Mouse (Mus musculus) embryo, embryonic 11.5 days (tissue): Measurements from ENCODE around the gene Fbxo21.

Experiments used
- DNase-seq: peaks from one replicate; pipeline ENCODE4 v3.0.0-alpha.2; 2012; ENCODE audit warnings: low read depth, low spot score

The Fbxo21 gene

GRCm38 (mm10) chr5:118019905-118020304, 43.4 kb downstream of the Fbxo21 start:
- DNase-seq = no peak

- no peak for DNase-seq
These were observed 46.5 kb downstream of the Fbxo21 start for GRCm38 (mm10) chr5:118023053-118023452.

- no peak for DNase-seq
These were observed 49.4 kb downstream of the Fbxo21 start for GRCm38 (mm10) chr5:118025880-118026279.

- no peak for DNase-seq
These were observed 49.8 kb downstream of the Fbxo21 start for GRCm38 (mm10) chr5:118026343-118026742.

- DNase-seq = no peak
These were observed 50.7 kb downstream of the Fbxo21 start for GRCm38 (mm10) chr5:118027101-118027697.

- no peak for DNase-seq
These were observed 51.2 kb downstream of the Fbxo21 start, which contains the start of gene Tesc for GRCm38 (mm10) chr5:118027698-118028190. Gene Tesc, plus strand, starts transcription at chr5:118027743.

GRCm38 (mm10) chr5:118028191-118029034, 51.9 kb downstream of the Fbxo21 start:
- no peak for DNase-seq

GRCm38 (mm10) chr5:118029035-118029408, 52.5 kb downstream of the Fbxo21 start:
- DNase-seq = no peak

- DNase-seq = no peak
These were observed 52.9 kb downstream of the Fbxo21 start for GRCm38 (mm10) chr5:118029420-118029819.

GRCm38 (mm10) chr5:118030022-118030675, 53.6 kb downstream of the Fbxo21 start:
- no peak for DNase-seq

- DNase-seq = no peak
These were observed 54.5 kb downstream of the Fbxo21 start for GRCm38 (mm10) chr5:118031059-118031458.

GRCm38 (mm10) chr5:118031508-118031907, 55.0 kb downstream of the Fbxo21 start:
- DNase-seq = no peak

- DNase-seq = no peak
These were observed 56.8 kb downstream of the Fbxo21 start for GRCm38 (mm10) chr5:118033328-118033727.

- no peak for DNase-seq
These were observed 57.2 kb downstream of the Fbxo21 start for GRCm38 (mm10) chr5:118033740-118034139.

- DNase-seq = no peak
These were observed 58.1 kb downstream of the Fbxo21 start for GRCm38 (mm10) chr5:118034632-118035031.

GRCm38 (mm10) chr5:118035786-118036185, 59.3 kb downstream of the Fbxo21 start:
- no peak for DNase-seq

GRCm38 (mm10) chr5:118036888-118037797, 60.6 kb downstream of the Fbxo21 start:
- DNase-seq = no peak

GRCm38 (mm10) chr5:118037798-118038484, 61.4 kb downstream of the Fbxo21 start:
- DNase-seq = peak; percentile 31

GRCm38 (mm10) chr5:118039241-118039668, 62.7 kb downstream of the Fbxo21 start:
- DNase-seq = no peak

GRCm38 (mm10) chr5:118042599-118042998, 66.1 kb downstream of the Fbxo21 start:
- no peak for DNase-seq

GRCm38 (mm10) chr5:118043761-118044160, 67.2 kb downstream of the Fbxo21 start:
- DNase-seq = no peak
